Mouse (Mus musculus) layer of hippocampus, postnatal 14 days (tissue): ENCODE results near the gene Serpinb1c. TPM values are rescaled to one million over a fixed set of nuclear protein-coding genes. Genes with fewer than 3 reads are reported as not detected.

ENCODE experiments used
- total RNA-seq, 2 experiments: library from RNA; stranded (reverse); gene quantifications; 2 replicates each; pipeline ENCODE4 v1.2.3; 2021

Gene Serpinb1c
- total RNA-seq, 2 experiments from 2014 or later, result 0.35 TPM; not detected in 1

Other genes with a start within 250 kb of the Serpinb1c start
- gene Mylk4, start 114.3 kb downstream of the Serpinb1c start, total RNA-seq, result under 1 TPM; 0.62 to 0.64 TPM
- gene Wrnip1, start 96.2 kb downstream of the Serpinb1c start, total RNA-seq, result 10 to 100 TPM; 53.5 to 54.8 TPM
- 1 to 10 TPM; 1.2 to 2.4 TPM for gene D930007J09Rik, start 95.4 kb downstream of the Serpinb1c start, total RNA-seq
- 1 to 10 TPM in 1 of 2 experiments, under 1 TPM in 1; 0.55 to 1.5 TPM for gene Serpinb1a, start 47.0 kb downstream of the Serpinb1c start, total RNA-seq
- 1 to 10 TPM; 2.0 to 3.6 TPM for gene Serpinb6b, start 67.0 kb upstream of the Serpinb1c start, total RNA-seq
- gene Serpinb9, start 105.0 kb upstream of the Serpinb1c start, total RNA-seq, result 1 to 10 TPM; 5.4 to 6.5 TPM
- not detected for gene Serpinb9b, start 129.2 kb upstream of the Serpinb1c start, total RNA-seq
- gene Serpinb1b, start 180.4 kb upstream of the Serpinb1c start, total RNA-seq, result 1 to 10 TPM; 1.5 to 2.5 TPM